Mouse (Mus musculus): ENCODE data around the gene Hexim2. TPM values are rescaled to one million over a fixed set of nuclear protein-coding genes. Genes with fewer than 3 reads are reported as not detected.

Hexim2 gene
- polyA plus RNA-seq, 1 experiment from 2014 or later = 6.3 TPM

GRCm38 (mm10) chr11:103181911-103182310 lies 49.7 kb downstream of the Hexim2 start:
- no peaks in the 10 kb centered on the region for H3K4me1 ChIP-seq (ENCODE audit: control insufficient read depth, insufficient read depth, low read length)
- no peak for DNase-seq (ENCODE audit: low spot score, missing footprints)
- WGBS = 81% methylated on average over 3 of the region's 3 CpGs

DNA sequence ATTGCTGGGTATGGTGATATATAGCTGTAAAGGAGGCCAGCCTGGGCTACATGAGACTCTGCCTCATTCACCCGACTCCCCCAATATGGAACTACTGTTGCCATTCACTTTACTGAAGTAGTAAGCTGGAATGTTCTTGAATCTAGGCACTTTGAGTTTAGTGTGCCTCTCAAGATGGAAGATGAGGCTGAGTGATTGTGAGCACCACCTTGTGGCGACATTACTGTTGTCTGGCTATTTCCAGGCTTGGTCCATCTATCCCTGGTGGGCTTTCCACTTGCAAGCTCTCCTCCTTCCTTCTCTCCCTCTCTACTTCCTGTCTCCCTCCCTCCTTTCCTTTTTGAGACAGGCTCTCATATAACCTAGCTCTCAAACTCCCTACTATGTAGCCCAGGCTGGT lies 52.7 kb downstream of the Hexim2 start:
- no peak overlapping the region for H3K4me2 ChIP-seq
- no peak overlapping the region for H3K27ac ChIP-seq (ENCODE audit: low read depth, low read length)
- H3K36me3 ChIP-seq (ENCODE audit: control insufficient read depth, insufficient read depth, low read length) = no peaks in the 10 kb centered on the region
- no peaks in the 10 kb centered on the region; the same call in 1 of the 2 replicates for H3K27me3 ChIP-seq (ENCODE audit: control insufficient read depth, insufficient read depth, low read length)
- DNase-seq (ENCODE audit: low spot score, missing footprints) (no peak), ATAC-seq (ENCODE audit: low FRiP score) (no peak)
- WGBS = 33% methylated on average over 2 of the region's 2 CpGs
- H3K9ac ChIP-seq (ENCODE audit: low read length) = no peak overlapping the region
- H3K9me3 ChIP-seq (ENCODE audit: control insufficient read depth, low read length) = no peaks in the 10 kb centered on the region
- no peaks in the 10 kb centered on the region for H3K4me1 ChIP-seq (ENCODE audit: control insufficient read depth, insufficient read depth, low read length)
- no peak overlapping the region for H3K4me3 ChIP-seq (ENCODE audit: low read depth, low read length)

More at GRCm38 (mm10) chr11:103181911-103182310, 49.7 kb downstream of the Hexim2 start:
- no peak overlapping the region for H3K4me3 ChIP-seq (ENCODE audit: low read depth, low read length)
- no peak overlapping the region for H3K9ac ChIP-seq (ENCODE audit: low read length)
- no peak overlapping the region for H3K4me2 ChIP-seq
- no peaks in the 10 kb centered on the region for H3K36me3 ChIP-seq (ENCODE audit: control insufficient read depth, insufficient read depth, low read length)
- H3K27me3 ChIP-seq (ENCODE audit: control insufficient read depth, insufficient read depth, low read length) = no peaks in the 10 kb centered on the region; the same call in 1 of the 2 replicates
- H3K9me3 ChIP-seq (ENCODE audit: control insufficient read depth, low read length) = no peaks in the 10 kb centered on the region
- no peak overlapping the region for H3K27ac ChIP-seq (ENCODE audit: low read depth, low read length)
- no peak for ATAC-seq (ENCODE audit: low FRiP score)

Other genes with a start within 250 kb of the Hexim2 start
- gene Fam187a, start 247.3 kb upstream of the Hexim2 start, polyA plus RNA-seq (2014; fragmentation: Nextera tagmentation; extraction: Ambion mirVana) = 0.10 and 0.11 TPM in 2 replicates
- 0.11 TPM in 1 of 2 replicates, not detected in the other for gene Gfap, start 231.5 kb upstream of the Hexim2 start, polyA plus RNA-seq (2014; fragmentation: Nextera tagmentation; extraction: Ambion mirVana)
- 6.3 and 6.9 TPM in 2 replicates for gene Kif18b, start 207.3 kb upstream of the Hexim2 start, polyA plus RNA-seq (2014; fragmentation: Nextera tagmentation; extraction: Ambion mirVana)
- 15.1 and 17.4 TPM in 2 replicates for gene C1ql1, start 185.7 kb upstream of the Hexim2 start, polyA plus RNA-seq (2014; fragmentation: Nextera tagmentation; extraction: Ambion mirVana)
- 45.6 and 51.3 TPM in 2 replicates for gene Nmt1, start 104.2 kb upstream of the Hexim2 start, polyA plus RNA-seq (2014; fragmentation: Nextera tagmentation; extraction: Ambion mirVana)
- 238 and 259 TPM in 2 replicates for gene Dcakd, start 104.1 kb upstream of the Hexim2 start, polyA plus RNA-seq (2014; fragmentation: Nextera tagmentation; extraction: Ambion mirVana)
- gene Plcd3, start 30.8 kb upstream of the Hexim2 start, polyA plus RNA-seq (2014; fragmentation: Nextera tagmentation; extraction: Ambion mirVana) = 0.63 and 0.86 TPM in 2 replicates
- gene Acbd4, start 30.7 kb upstream of the Hexim2 start, polyA plus RNA-seq (2014; fragmentation: Nextera tagmentation; extraction: Ambion mirVana) = 8.2 and 10.5 TPM in 2 replicates
- 4.6 and 5.2 TPM in 2 replicates for gene Hexim1, start 16.2 kb upstream of the Hexim2 start, polyA plus RNA-seq (2014; fragmentation: Nextera tagmentation; extraction: Ambion mirVana)
- 0.65 and 0.87 TPM in 2 replicates for gene Fmnl1, start 38.7 kb downstream of the Hexim2 start, polyA plus RNA-seq (2014; fragmentation: Nextera tagmentation; extraction: Ambion mirVana)
- 0.12 and 0.14 TPM in 2 replicates for gene 1700023F06Rik, start 76.1 kb downstream of the Hexim2 start, polyA plus RNA-seq (2014; fragmentation: Nextera tagmentation; extraction: Ambion mirVana)
- 0.15 TPM in 1 of 2 replicates, not detected in the other for gene Spata32, start 86.0 kb downstream of the Hexim2 start, polyA plus RNA-seq (2014; fragmentation: Nextera tagmentation; extraction: Ambion mirVana)
- 2.3 and 3.3 TPM in 2 replicates for gene Map3k14, start 135.0 kb downstream of the Hexim2 start, polyA plus RNA-seq (2014; fragmentation: Nextera tagmentation; extraction: Ambion mirVana)
- 2.4 and 2.8 TPM in 2 replicates for gene Arhgap27, start 231.3 kb downstream of the Hexim2 start, polyA plus RNA-seq (2014; fragmentation: Nextera tagmentation; extraction: Ambion mirVana)